Mouse (Mus musculus) c-Kit-negative CD71-positive TER-119-positive erythroid progenitor cells, embryonic 14.5 days (primary cell): ENCODE data around the gene Mup14.
"Not testable (repeated sequence)": the region's sequence is repeated elsewhere in the genome, so short reads cannot be mapped to it uniquely, and the experiment has no call there.

ENCODE experiments used
- DNase-seq: peaks from one replicate; pipeline ENCODE4 v3.0.0-alpha.2; 2013; ENCODE audit warnings: low read depth, low spot score

Mup14 gene

DNA sequence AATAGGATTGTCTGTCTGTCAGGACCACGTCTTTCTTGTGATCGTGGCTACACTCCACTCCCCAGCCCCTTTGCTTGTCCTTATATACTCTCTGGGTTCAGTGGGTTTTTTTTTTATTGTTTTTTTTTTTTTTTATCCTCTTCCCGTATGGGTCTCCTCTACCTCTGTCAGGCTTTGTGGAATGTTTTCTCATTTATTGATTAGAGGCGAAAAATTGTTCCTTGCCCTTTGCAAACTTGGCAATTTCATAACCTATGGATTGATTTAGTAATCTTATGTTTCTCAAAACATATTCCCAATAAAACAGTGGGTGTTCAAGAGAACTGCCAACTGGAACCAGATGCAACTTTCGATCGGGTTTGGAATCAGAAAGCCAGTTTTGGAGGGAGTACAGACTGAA, at the start of gene Mup14:
TSS of gene Mup14 (minus strand) at position 101 of the 400 bp plus-strand sequence.
- DNase-seq: not testable (repeated sequence)

DNA sequence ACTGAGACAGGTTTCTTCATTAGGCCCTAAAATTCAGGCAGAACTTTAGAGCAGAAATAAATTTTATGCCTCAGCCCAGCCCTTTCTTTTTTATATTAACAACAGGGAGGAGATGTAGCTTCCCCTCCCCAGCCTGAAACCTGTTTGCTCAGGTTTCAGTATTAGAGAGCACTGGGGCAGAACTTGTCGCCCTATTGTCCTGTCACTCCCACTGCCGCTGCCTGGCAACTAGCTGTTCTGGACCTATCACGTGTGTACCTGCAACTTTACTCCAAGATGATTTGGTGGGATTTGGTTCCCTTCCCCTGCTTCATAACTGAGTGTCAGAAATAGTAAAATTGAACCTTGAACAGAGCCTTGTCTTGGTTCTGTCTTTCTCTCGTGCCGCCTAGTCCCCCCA, 34.3 kb upstream of the Mup14 start:
- not testable (repeated sequence) for DNase-seq
